Mouse (Mus musculus) liver, embryonic 14.5 days (tissue): ENCODE measurements around the gene Mia2. TPM values are rescaled to one million over a fixed set of nuclear protein-coding genes. Genes with fewer than 3 reads are reported as not detected.

Experiments used
- ATAC-seq: fragments of 200-750 bp; cut with Nextera tagmentation; 2 replicates; pipeline ENCODE4 v1.8.0; 2017; ENCODE audit warnings: moderate number of reproducible peaks, mild to moderate bottlenecking, moderate library complexity; ENCODE audit not compliant: insufficient read depth
- DNase-seq, 3 experiments: peaks; one replicate each; pipeline ENCODE4 v3.0.0-alpha.2; 2012 to 2013; ENCODE audit warnings: low read depth in 3 of 3, low spot score in 3 of 3
- H3K27ac ChIP-seq: fragments of 300-500 bp; sonication (generic); 2 replicates; pipeline ENCODE4 v1.5.1; 2014; ENCODE audit warnings: moderate library complexity, mild to moderate bottlenecking, control low read depth, inconsistent platforms
- H3K27me3 ChIP-seq: fragments of 300-500 bp; sonication (generic); 2 replicates; pipeline ENCODE4 v1.6.1; 2014; ENCODE audit warnings: mild to moderate bottlenecking, low read length, moderate library complexity; ENCODE audit not compliant: control insufficient read depth, insufficient read depth
- H3K36me3 ChIP-seq: fragments of 300-500 bp; sonication (generic); replicated peaks from 2 replicates; pipeline ENCODE4 v1.6.1; 2014; ENCODE audit warnings: low read depth; ENCODE audit not compliant: control insufficient read depth, insufficient read depth
- H3K4me1 ChIP-seq, 2 experiments: fragments of 200-500 bp in 1 of 2; fragments of 300-500 bp in 1 of 2; sonication (generic) in 1 of 2; replicated peaks; 2 replicates each; pipeline ENCODE4 v1.6.1; 2012 to 2014; ENCODE audit warnings: antibody characterized with exemption in 1 of 2, inconsistent platforms in 1 of 2, low read length in 1 of 2; ENCODE audit not compliant: control insufficient read depth in 2 of 2, insufficient read depth in 2 of 2
- H3K4me2 ChIP-seq: fragments of 300-500 bp; sonication (generic); 2 replicates; pipeline ENCODE4 v1.6.1; 2014; ENCODE audit warnings: low read depth, mild to moderate bottlenecking, control low read depth, moderate library complexity
- H3K4me3 ChIP-seq, 2 experiments: fragments of 200-500 bp in 1 of 2; fragments of 300-500 bp in 1 of 2; sonication (generic) in 1 of 2; 2 replicates each; pipeline ENCODE4 v1.5.1; 2012 to 2014; ENCODE audit warnings: low read depth in 2 of 2, low read length in 2 of 2, mild to moderate bottlenecking in 2 of 2, control low read depth in 1 of 2, inconsistent platforms in 1 of 2, moderate library complexity in 1 of 2; ENCODE audit not compliant: insufficient read depth in 1 of 2
- H3K9ac ChIP-seq: fragments of 300-500 bp; sonication (generic); replicated peaks from 2 replicates; pipeline ENCODE4 v1.6.1; 2014; ENCODE audit warnings: mild to moderate bottlenecking, control low read depth, moderate library complexity
- H3K9me3 ChIP-seq: fragments of 300-500 bp; sonication (generic); 2 replicates; pipeline ENCODE4 v1.6.1; 2016; ENCODE audit warnings: low read length, mixed read lengths; ENCODE audit not compliant: control insufficient read depth
- CTCF ChIP-seq: IDR thresholded peaks from 2 replicates; pipeline ENCODE4 v1.5.1; 2016; ENCODE audit warnings: antibody characterized with exemption, low read depth, control low read depth
- EP300 ChIP-seq: IDR thresholded peaks from 2 replicates; pipeline ENCODE4 v1.6.1; 2016; ENCODE audit warnings: antibody characterized with exemption, low read depth
- WGBS: fragments of 180-500 bp; shearing (Covaris S2); extraction: QIAGEN DNeasy Blood & Tissue Kit; methylation state at CpG from one replicate; pipeline ENCODE4 v1.1.7; 2014; ENCODE audit not compliant: insufficient replicate concordance; 5-methylcytosine and 5-hydroxymethylcytosine counted together
- polyA plus RNA-seq, 2 experiments: library from polyadenylated mRNA; depleted of rRNA in 1 of 2; stranded (reverse) in 1 of 2; unstranded in 1 of 2; fragments of >200 nt; fragmentation: Nextera tagmentation in 1 of 2; extraction: Ambion mirVana in 1 of 2; gene quantifications; 2 replicates each; pipeline versions ENCODE4 v1.2.1 to v1.2.3; 2012 to 2014

Mia2 gene
- polyA plus RNA-seq, 2 experiments, result 31.7 to 43.4 TPM

DNA sequence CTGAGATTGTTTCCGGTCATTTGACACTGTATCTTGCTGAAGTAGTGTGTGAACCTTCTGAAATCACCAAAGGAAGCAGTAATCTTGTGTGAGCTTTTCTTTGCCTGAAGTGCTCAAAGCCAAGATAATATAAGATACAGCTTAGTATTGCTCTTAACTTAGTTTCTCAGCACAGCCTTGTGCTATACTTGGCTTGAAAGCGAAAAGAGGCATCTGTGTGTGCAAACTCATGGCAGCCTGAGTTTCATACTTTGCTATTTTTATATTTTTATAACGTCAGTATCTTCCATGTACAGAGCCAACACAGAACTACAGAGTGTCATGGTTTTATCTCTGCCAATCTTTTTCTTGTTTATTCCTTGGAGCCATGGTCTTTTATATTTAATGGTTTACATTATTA lies 21.6 kb downstream of the Mia2 start:
- TF ChIP-seq CTCF, result no peak
- no peak for TF ChIP-seq EP300
- no peak overlapping the region for H3K4me3 ChIP-seq
- 59% methylated on average over 3 of the region's 3 CpGs for WGBS

GRCm38 (mm10) chr12:59125426-59125825 lies 29.8 kb downstream of the Mia2 start:
- peaks cover 3 to 6% of the 10 kb centered on the region in 2 experiments for H3K4me1 ChIP-seq
- no peak for TF ChIP-seq EP300
- no peak for TF ChIP-seq CTCF
- no peaks in the 10 kb centered on the region for H3K36me3 ChIP-seq
- H3K9ac ChIP-seq, result no peak overlapping the region
- no peak for DNase-seq
- 60% methylated on average over 2 of the region's 2 CpGs for WGBS
- H3K4me2 ChIP-seq, result no peak overlapping the region
- no peak for ATAC-seq
- H3K9me3 ChIP-seq, result no peaks in the 10 kb centered on the region
- H3K4me3 ChIP-seq, result no peak overlapping the region
- H3K27me3 ChIP-seq, result no peaks in the 10 kb centered on the region
- H3K27ac ChIP-seq, result no peak overlapping the region

More for the DNA sequence above, 21.6 kb downstream of the Mia2 start:
- no peak for ATAC-seq
- Histone ChIP-seq H3K36me3 (no peaks in the 10 kb centered on the region), H3K4me2 (no peak overlapping the region), H3K9me3 (no peaks in the 10 kb centered on the region), H3K27me3 (no peaks in the 10 kb centered on the region), H3K27ac (no peak overlapping the region), H3K4me1 (no peaks in the 10 kb centered on the region), H3K9ac (no peak overlapping the region)
- no peak for DNase-seq

GRCm38 (mm10) chr12:59128501-59128900 lies 32.9 kb downstream of the Mia2 start:
- Histone ChIP-seq H3K4me1 (peaks cover 8 to 16% of the 10 kb centered on the region in 2 experiments), H3K9ac (no peak overlapping the region), H3K27ac (no peak overlapping the region), H3K4me2 (no peak overlapping the region), H3K9me3 (no peaks in the 10 kb centered on the region), H3K27me3 (no peaks in the 10 kb centered on the region), H3K36me3 (no peaks in the 10 kb centered on the region), H3K4me3 (no peak overlapping the region)
- WGBS, result 79% methylated on average over 10 of the region's 10 CpGs
- no peak for TF ChIP-seq EP300
- no peak for TF ChIP-seq CTCF
- no peak for DNase-seq
- no peak for ATAC-seq

DNA sequence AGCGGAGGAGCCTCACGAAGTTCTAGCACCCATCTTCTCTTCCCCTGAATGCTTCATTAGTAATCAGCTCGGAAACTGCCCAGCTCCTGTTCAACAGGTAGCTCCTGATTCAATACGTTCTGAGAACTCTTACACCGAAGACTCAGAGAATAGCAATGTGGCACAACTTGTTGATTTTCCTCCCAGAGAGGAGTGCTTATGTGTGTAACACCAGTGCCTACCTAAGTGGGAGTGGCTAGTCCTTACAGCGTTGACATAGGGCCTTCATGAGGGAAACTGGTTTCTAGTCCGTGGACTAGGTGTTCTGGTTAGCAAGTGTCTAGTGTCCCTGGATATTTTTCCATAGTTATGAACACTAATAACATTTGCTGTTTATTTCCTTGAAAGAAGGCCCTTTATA lies 33.4 kb downstream of the Mia2 start:
- no peak overlapping the region for H3K4me2 ChIP-seq
- H3K4me3 ChIP-seq, result no peak overlapping the region
- TF ChIP-seq EP300 (no peak), CTCF (no peak)
- no peak overlapping the region for H3K9ac ChIP-seq
- no peak for DNase-seq
- H3K36me3 ChIP-seq, result no peaks in the 10 kb centered on the region
- WGBS, result 58% methylated on average over 7 of the region's 7 CpGs
- H3K27me3 ChIP-seq, result no peaks in the 10 kb centered on the region
- ATAC-seq, result no peak
- H3K9me3 ChIP-seq, result no peaks in the 10 kb centered on the region
- H3K27ac ChIP-seq, result no peak overlapping the region
- H3K4me1 ChIP-seq, result peaks cover 11 to 21% of the 10 kb centered on the region in 2 experiments

DNA sequence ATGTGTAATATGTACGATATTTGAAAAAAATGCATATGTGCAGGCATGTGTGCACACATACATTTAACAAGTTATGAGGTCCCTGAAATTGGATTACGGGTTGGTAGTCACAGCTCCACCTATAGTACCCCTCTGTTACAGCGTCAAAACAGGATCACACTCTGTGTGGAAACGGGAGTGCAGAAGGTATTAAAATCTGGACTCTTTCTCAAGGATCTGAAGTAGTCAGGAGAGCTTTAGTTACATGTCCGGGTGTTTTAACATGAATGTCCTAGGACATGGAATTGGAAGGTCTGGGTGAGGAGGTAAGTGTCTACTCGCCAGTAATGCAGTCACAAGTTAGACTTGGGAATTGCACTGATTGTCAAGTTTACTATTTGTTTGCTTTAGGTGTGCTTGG lies 34.0 kb downstream of the Mia2 start:
- no peak overlapping the region for H3K9ac ChIP-seq

More for the DNA sequence above, 34.0 kb downstream of the Mia2 start:
- Histone ChIP-seq H3K4me3 (peak overlapping the region in 1 of 2 experiments; percentile 26; a peak in 1 of 4 replicates), H3K9me3 (no peaks in the 10 kb centered on the region), H3K4me1 (peaks cover 15 to 26% of the 10 kb centered on the region in 2 experiments), H3K36me3 (no peaks in the 10 kb centered on the region), H3K27me3 (no peaks in the 10 kb centered on the region), H3K4me2 (peak overlapping the region; percentile 98), H3K27ac (no peak overlapping the region; the same call in 1 of the 2 replicates)
- no peak for TF ChIP-seq CTCF
- no peak for TF ChIP-seq EP300
- DNase-seq (no peak), ATAC-seq (no peak)
- WGBS, result 36% methylated on average over 6 of the region's 6 CpGs
